Mouse (Mus musculus) thymus, adult 2 months (tissue): ENCODE measurements around the gene Gm20605.

ENCODE experiments used
- CTCF ChIP-seq: fragments of 200-500 bp; IDR thresholded peaks from 2 replicates; pipeline ENCODE4 v1.5.1; 2012; ENCODE audit warnings: mild to moderate bottlenecking, control low read depth, low read length, moderate library complexity, borderline replicate concordance; ENCODE audit not compliant: control insufficient read depth, poor library complexity, insufficient read depth; ENCODE audit errors: extremely low read depth
- POLR2A ChIP-seq: fragments of 200-500 bp; IDR thresholded peaks from 2 replicates; pipeline ENCODE4 v1.6.1; 2012; ENCODE audit warnings: mild to moderate bottlenecking, low read length, control low read depth, moderate library complexity; ENCODE audit not compliant: control insufficient read depth, poor library complexity, insufficient read depth; ENCODE audit errors: extremely low read depth

GRCm38 (mm10) chr5:137671443-137672240 is 42.7 kb downstream of the Gm20605 start:
- TF ChIP-seq CTCF = no peak
- no peak for TF ChIP-seq POLR2A
